Mouse (Mus musculus) embryonic facial prominence, embryonic 11.5 days (tissue): ENCODE data around the gene D6Wsu163e. TPM values are rescaled to one million over a fixed set of nuclear protein-coding genes. Genes with fewer than 3 reads are reported as not detected.

Experiments
- ATAC-seq: fragments of 200-750 bp; cut with Nextera tagmentation; replicated peaks from 2 replicates; pipeline ENCODE4 v1.8.0; 2017; ENCODE audit warnings: low read depth; ENCODE audit not compliant: insufficient number of reproducible peaks, low FRiP score, low TSS enrichment
- DNase-seq: peaks from one replicate; pipeline ENCODE4 v3.0.0-alpha.2; 2015; ENCODE audit warnings: low spot score
- H3K27ac ChIP-seq: fragments of 300-500 bp; sonication (generic); replicated peaks from 2 replicates; pipeline ENCODE4 v1.5.1; 2014; ENCODE audit warnings: mild to moderate bottlenecking, low read depth, low read length, control low read depth
- H3K27me3 ChIP-seq: fragments of 300-500 bp; sonication (generic); 2 replicates; pipeline ENCODE4 v1.6.1; 2014; ENCODE audit warnings: mild to moderate bottlenecking, low read length, moderate library complexity, mixed read lengths; ENCODE audit not compliant: control insufficient read depth, insufficient read depth
- H3K36me3 ChIP-seq: fragments of 300-500 bp; sonication (generic); replicated peaks from 2 replicates; pipeline ENCODE4 v1.6.1; 2014; ENCODE audit warnings: low read depth, mild to moderate bottlenecking, low read length, moderate library complexity, mixed read lengths; ENCODE audit not compliant: control insufficient read depth, insufficient read depth
- H3K4me1 ChIP-seq: fragments of 300-500 bp; sonication (generic); 2 replicates; pipeline ENCODE4 v1.6.1; 2014; ENCODE audit warnings: low read length, mixed read lengths; ENCODE audit not compliant: control insufficient read depth, insufficient read depth
- H3K4me2 ChIP-seq: fragments of 300-500 bp; sonication (generic); 2 replicates; pipeline ENCODE4 v1.6.1; 2014; ENCODE audit warnings: low read depth, mild to moderate bottlenecking, control low read depth, low read length, moderate library complexity
- H3K4me3 ChIP-seq: fragments of 300-500 bp; sonication (generic); 2 replicates; pipeline ENCODE4 v1.5.1; 2014; ENCODE audit warnings: low read depth, low read length, control low read depth
- H3K9ac ChIP-seq: fragments of 300-500 bp; sonication (generic); replicated peaks from 2 replicates; pipeline ENCODE4 v1.6.1; 2014; ENCODE audit warnings: mild to moderate bottlenecking, control low read depth, low read length
- H3K9me3 ChIP-seq: fragments of 300-500 bp; sonication (generic); replicated peaks from 2 replicates; pipeline ENCODE4 v1.6.1; 2016; ENCODE audit warnings: mild to moderate bottlenecking, low read length, inconsistent platforms, mixed read lengths; ENCODE audit not compliant: control insufficient read depth
- WGBS: fragments of 180-500 bp; shearing (Covaris S2); extraction: QIAGEN DNeasy Blood & Tissue Kit; methylation state at CpG from one replicate; pipeline ENCODE4 v1.1.7; 2014; 5-methylcytosine and 5-hydroxymethylcytosine counted together
- polyA plus RNA-seq: library from polyadenylated mRNA; unstranded; fragments of >200 nt; fragmentation: Nextera tagmentation; extraction: Ambion mirVana; gene quantifications from 2 replicates; pipeline ENCODE4 v1.2.1, GENCODE M21; 2014

The D6Wsu163e gene
- polyA plus RNA-seq: 15.5 and 17.9 TPM in 2 replicates

DNA sequence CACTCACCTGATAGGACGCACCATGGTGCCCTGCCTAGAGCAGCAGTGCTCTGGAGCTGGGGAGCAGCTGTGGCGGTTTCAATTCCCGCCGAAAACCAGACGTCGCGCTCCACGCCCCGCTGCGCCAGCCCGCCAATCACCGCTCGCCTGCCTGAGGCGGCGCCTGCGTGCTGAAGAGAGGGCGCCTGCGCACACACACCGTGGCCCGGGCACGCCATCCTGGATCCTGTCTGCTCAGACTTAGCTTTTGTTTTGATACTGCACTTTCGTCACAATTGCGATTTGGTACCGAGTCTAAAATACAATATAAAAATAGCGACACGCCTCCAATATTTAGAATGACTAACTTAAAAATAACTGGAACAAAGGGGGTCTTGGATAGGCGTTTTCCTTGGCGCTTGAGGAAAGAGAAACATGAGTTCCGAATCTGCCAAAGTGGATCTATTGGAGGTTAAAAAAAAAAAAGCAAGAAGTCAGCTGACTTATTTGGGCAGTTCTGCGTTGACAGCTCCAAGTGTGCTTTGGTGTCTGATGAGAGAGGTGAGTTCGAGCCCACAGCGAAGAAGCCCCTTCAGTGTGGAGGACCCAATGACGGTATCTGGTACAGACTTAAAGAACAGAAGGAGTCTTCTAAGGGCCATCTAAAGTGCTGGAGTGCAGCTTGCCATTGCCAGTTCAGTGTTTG is at the start of gene D6Wsu163e, which contains the start of gene Rad51ap1:
TSS of gene D6Wsu163e (plus strand) at position 476 of the 685 bp plus-strand sequence.
TSS of gene Rad51ap1 (minus strand) at position 101 of the 685 bp plus-strand sequence.
- H3K4me3 ChIP-seq: peak within 1 kb of the TSS; percentile 74
- DNase-seq (peak; percentile 96), ATAC-seq (peak; percentile 97)
- H3K9ac ChIP-seq: peak within 1 kb of the TSS; percentile 79
- H3K9me3 ChIP-seq: no peaks in the 10 kb centered on the region
- peak within 1 kb of the TSS; percentile 82 for H3K4me2 ChIP-seq
- 0% methylated on average over 33 of the region's 33 CpGs for WGBS
- H3K4me1 ChIP-seq: no peaks in the 10 kb centered on the region
- H3K36me3 ChIP-seq: no peaks in the 10 kb centered on the region
- H3K27me3 ChIP-seq: no peaks in the 10 kb centered on the region
- H3K27ac ChIP-seq: no peak within 1 kb of the TSS; the same call in 1 of the 2 replicates

DNA sequence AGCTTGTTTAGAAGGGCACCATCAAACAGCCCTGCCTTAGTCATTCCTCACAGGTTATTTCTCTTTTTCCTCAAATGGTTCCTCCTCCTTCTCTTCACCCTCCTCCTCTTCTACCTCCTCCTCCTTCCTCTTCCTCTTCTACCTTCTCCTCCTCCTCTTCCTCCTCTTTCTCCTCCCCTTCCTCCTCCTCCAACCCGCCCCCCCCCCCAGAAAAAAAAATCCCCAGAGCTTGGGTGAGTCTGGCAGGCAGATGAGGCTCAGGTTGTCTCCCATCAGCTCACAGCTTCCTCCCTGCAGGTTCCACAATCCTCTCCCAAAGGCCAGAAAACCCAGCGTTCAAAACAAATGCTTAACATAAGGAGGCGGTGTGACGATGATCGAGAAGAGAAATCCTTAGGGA is 32.4 kb upstream of the D6Wsu163e start:
- Histone ChIP-seq H3K36me3 (no peaks in the 10 kb centered on the region), H3K9me3 (no peaks in the 10 kb centered on the region), H3K9ac (no peak overlapping the region), H3K4me2 (no peak overlapping the region), H3K4me1 (no peaks in the 10 kb centered on the region), H3K27me3 (no peaks in the 10 kb centered on the region), H3K4me3 (no peak overlapping the region), H3K27ac (no peak overlapping the region)
- ATAC-seq (no peak), DNase-seq (no peak)
- WGBS: 80% methylated on average over 4 of the region's 5 CpGs

DNA sequence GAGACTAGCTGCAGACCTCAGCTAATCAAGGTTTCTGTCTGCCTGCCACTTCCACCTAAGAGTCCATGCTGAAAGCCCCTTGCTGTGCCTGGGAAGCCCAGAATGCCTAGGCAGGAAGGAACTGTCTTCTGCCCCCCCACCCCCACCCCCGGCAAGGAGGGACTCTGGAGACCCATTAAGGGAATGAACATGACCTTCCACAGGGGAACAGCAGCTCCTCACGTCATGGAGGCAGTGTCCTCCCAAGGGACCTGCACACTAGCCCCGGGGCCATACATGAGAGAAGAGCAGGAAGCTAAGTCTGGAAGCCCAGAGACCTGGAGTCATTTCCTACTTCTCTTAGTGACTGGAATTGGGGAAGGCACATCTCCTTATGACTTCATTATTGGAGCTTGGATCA is 31.9 kb upstream of the D6Wsu163e start:
- no peaks in the 10 kb centered on the region for H3K9me3 ChIP-seq
- no peak overlapping the region for H3K9ac ChIP-seq
- H3K4me1 ChIP-seq: no peaks in the 10 kb centered on the region
- no peak overlapping the region for H3K4me2 ChIP-seq
- H3K36me3 ChIP-seq: no peaks in the 10 kb centered on the region
- no peak overlapping the region for H3K4me3 ChIP-seq
- DNase-seq: no peak
- 51% methylated on average over 3 of the region's 3 CpGs for WGBS
- ATAC-seq: no peak
- no peaks in the 10 kb centered on the region for H3K27me3 ChIP-seq
- no peak overlapping the region for H3K27ac ChIP-seq

DNA sequence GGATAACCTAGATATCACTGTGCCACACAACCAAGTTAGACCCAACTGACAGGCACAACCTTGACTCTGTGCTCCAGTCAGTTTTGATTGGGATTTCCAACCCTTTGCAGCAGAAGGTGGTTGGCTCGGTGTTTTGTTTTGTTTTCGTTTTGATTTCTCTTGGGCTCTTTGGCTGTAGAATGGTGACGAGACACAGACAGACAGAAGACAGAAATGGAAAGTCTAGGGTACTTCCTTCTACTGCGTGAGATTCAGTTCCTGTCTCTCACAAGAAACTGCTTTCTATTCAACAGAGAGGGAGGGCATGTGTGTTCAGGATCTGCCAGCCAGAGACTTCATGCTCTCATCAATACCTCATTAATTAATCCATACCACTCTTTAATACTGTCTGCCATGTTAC is 29.0 kb upstream of the D6Wsu163e start:
- no peak overlapping the region for H3K4me2 ChIP-seq
- 71% methylated on average over 4 of the region's 4 CpGs for WGBS
- no peaks in the 10 kb centered on the region for H3K36me3 ChIP-seq
- H3K27me3 ChIP-seq: no peaks in the 10 kb centered on the region
- ATAC-seq: no peak
- H3K4me1 ChIP-seq: no peaks in the 10 kb centered on the region
- H3K9ac ChIP-seq: no peak overlapping the region
- H3K4me3 ChIP-seq: no peak overlapping the region
- no peak for DNase-seq
- H3K9me3 ChIP-seq: no peaks in the 10 kb centered on the region
- no peak overlapping the region for H3K27ac ChIP-seq

DNA sequence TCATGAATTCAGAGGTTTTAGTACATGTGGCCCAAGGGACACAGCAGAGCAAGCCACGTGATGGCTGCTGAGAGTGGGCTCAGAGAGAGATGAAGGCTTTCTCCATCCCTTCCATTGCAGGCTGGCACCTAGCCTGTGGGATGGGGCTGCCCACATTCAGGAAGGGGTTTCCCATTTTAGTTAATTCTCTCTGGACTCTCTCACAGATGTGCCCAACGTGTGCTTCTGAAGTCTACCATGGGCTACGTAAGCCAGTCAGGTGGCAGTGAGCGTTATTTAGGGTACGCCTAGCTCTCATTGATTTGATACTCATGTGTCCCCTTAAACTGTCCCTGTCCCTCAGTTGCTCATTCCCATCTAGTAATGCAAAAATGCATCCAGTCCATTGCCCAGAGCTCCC is 24.8 kb upstream of the D6Wsu163e start:
- no peaks in the 10 kb centered on the region for H3K9me3 ChIP-seq
- no peak for DNase-seq
- H3K27ac ChIP-seq: no peak overlapping the region
- H3K4me2 ChIP-seq: no peak overlapping the region
- H3K4me3 ChIP-seq: no peak overlapping the region
- no peak overlapping the region for H3K9ac ChIP-seq
- no peaks in the 10 kb centered on the region for H3K4me1 ChIP-seq
- WGBS: 81% methylated on average over 5 of the region's 5 CpGs
- no peak for ATAC-seq
- no peaks in the 10 kb centered on the region for H3K36me3 ChIP-seq
- H3K27me3 ChIP-seq: no peaks in the 10 kb centered on the region

DNA sequence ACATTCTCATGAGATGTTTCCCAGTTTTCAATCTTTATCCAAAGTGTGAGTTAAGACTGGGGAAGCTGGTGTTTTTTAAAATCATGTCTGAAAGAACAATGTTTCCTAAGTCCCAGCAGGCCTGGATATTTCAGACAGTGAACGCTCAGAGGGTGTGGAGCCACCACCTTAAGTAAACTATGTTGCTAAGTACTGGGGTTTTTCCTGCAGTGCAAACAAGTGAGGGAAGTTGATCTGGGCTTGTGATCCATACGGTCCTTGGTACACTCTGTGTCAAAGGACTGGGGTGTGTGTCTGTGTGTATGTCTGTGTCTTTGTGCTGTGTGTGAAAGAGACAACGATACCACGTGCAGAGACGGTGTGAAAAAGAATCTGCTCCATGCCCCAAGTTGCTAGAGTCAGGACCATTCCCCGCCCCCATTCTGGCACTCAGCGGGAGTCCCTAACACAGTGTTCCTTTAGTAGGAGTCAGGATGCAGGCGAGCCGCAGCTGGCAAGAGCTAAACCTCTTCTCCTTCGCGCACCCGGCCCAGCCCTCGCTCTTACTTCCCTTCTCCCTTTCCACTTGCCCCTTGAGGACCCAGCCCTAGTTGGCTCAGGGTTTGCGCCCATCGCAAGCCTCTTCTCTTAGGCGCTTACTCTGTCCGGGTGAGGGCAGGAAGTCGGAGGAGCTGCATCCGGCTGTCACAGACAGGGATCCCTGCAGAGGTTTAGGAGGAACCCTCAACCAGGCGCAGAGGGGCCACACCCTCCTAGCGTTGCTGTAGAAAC is 18.5 kb upstream of the D6Wsu163e start, which contains the start of gene Dyrk4:
TSS of gene Dyrk4 (minus strand) at position 729 of the 771 bp plus-strand sequence.
- no peak within 1 kb of the TSS for H3K27ac ChIP-seq
- H3K4me3 ChIP-seq: no peak within 1 kb of the TSS
- DNase-seq (peak; percentile 4), ATAC-seq (peak; percentile 52; the same call in 1 of the 2 replicates)
- H3K36me3 ChIP-seq: no peaks in the 10 kb centered on the region
- no peaks in the 10 kb centered on the region for H3K9me3 ChIP-seq
- H3K9ac ChIP-seq: peak within 1 kb of the TSS; percentile 30
- no peaks in the 10 kb centered on the region for H3K4me1 ChIP-seq
- H3K27me3 ChIP-seq: no peaks in the 10 kb centered on the region
- 10% methylated on average over 21 of the region's 21 CpGs for WGBS
- peak within 1 kb of the TSS; percentile 15; the same call in 1 of the 2 replicates for H3K4me2 ChIP-seq

DNA sequence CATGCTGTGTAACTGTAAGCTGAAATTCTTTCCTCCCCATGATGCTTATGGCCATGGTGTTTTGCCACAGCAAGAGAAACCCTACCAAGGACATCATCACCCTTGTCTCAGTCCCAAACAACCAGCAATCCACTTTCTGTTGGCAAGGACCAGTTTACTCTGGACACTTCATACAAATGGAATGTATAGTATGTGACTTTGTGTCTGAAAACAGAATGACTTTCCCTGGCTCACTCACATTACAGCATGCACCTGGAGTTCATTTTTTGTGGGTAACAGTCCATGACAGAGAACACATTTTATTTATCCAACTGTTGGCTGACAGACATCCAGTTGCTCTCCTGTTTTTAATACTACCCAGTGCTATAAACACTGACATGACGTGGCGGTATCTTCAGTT is 6.9 kb upstream of the D6Wsu163e start:
- Histone ChIP-seq H3K4me2 (no peak overlapping the region), H3K4me3 (no peak overlapping the region), H3K27ac (no peak overlapping the region), H3K9ac (no peak overlapping the region), H3K4me1 (no peaks in the 10 kb centered on the region), H3K9me3 (no peaks in the 10 kb centered on the region), H3K36me3 (no peaks in the 10 kb centered on the region; the same call in 1 of the 2 replicates), H3K27me3 (no peaks in the 10 kb centered on the region)
- 92% methylated on average over 2 of the region's 2 CpGs for WGBS
- ATAC-seq (no peak), DNase-seq (no peak)

DNA sequence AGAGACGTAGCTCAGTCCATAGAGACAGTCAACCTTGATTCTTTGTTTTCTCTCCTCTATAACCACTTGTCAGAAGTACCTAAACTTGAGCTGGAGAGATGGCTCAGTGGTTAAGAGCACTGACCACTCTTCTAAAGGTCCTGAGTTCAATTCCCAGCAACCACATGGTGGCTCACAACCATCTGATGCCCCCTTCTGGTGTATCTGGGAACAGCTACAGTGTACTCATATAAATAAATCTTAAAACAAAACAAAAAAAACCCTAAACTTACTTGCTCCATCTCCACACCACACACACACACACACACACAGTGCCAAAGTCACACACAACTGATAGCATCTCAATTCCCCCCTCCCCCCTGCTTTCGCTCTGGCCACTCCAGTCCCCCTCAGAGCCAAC is 1.7 kb upstream of the D6Wsu163e start:
- WGBS: 83% methylated on average over 2 of the region's 2 CpGs
- Histone ChIP-seq H3K4me2 (peak overlapping the region; percentile 82), H3K27me3 (no peaks in the 10 kb centered on the region), H3K9me3 (no peaks in the 10 kb centered on the region), H3K4me1 (no peaks in the 10 kb centered on the region), H3K4me3 (peak overlapping the region; percentile 74; the same call in 1 of the 2 replicates), H3K27ac (no peak overlapping the region), H3K36me3 (no peaks in the 10 kb centered on the region), H3K9ac (no peak overlapping the region)
- peak; percentile 7 for DNase-seq
- no peak for ATAC-seq
